Mouse (Mus musculus) small intestine, adult 2 months (tissue): ENCODE data around the gene Grk2. TPM values are rescaled to one million over a fixed set of nuclear protein-coding genes. Genes with fewer than 3 reads are reported as not detected.
"Not testable (repeated sequence)": the region's sequence is repeated elsewhere in the genome, so short reads cannot be mapped to it uniquely, and the experiment has no call there.

Experiments
- H3K27ac ChIP-seq: fragments of 200-500 bp; 2 replicates; pipeline ENCODE4 v1.5.1; 2012; ENCODE audit warnings: low read depth, low read length, control low read depth, inconsistent platforms; ENCODE audit not compliant: insufficient read depth
- H3K27me3 ChIP-seq: fragments of 200-500 bp; 2 replicates; pipeline ENCODE4 v1.6.1; 2012; ENCODE audit warnings: mild to moderate bottlenecking, moderate library complexity, low read length, inconsistent platforms; ENCODE audit not compliant: control insufficient read depth, insufficient read depth
- H3K36me3 ChIP-seq: fragments of 200-500 bp; 2 replicates; pipeline ENCODE4 v1.6.1; 2012; ENCODE audit warnings: mild to moderate bottlenecking, low read length, control low read depth, inconsistent platforms; ENCODE audit not compliant: control insufficient read depth, insufficient read depth
- H3K4me1 ChIP-seq: fragments of 200-500 bp; 2 replicates; pipeline ENCODE4 v1.6.1; 2012; ENCODE audit warnings: low read length, inconsistent platforms, mixed read lengths; ENCODE audit not compliant: control insufficient read depth, insufficient read depth, insufficient read length
- H3K4me3 ChIP-seq: fragments of 200-500 bp; 2 replicates; pipeline ENCODE4 v1.5.1; 2012; ENCODE audit warnings: low read depth, mild to moderate bottlenecking, control low read depth, inconsistent platforms, low read length, moderate library complexity
- CTCF ChIP-seq: fragments of 200-500 bp; IDR thresholded peaks from 2 replicates; pipeline ENCODE4 v1.5.1; 2012; ENCODE audit warnings: low read depth, mild to moderate bottlenecking, control low read depth, inconsistent platforms, low read length, moderate library complexity, mixed read lengths; ENCODE audit not compliant: insufficient replicate concordance, insufficient read length; ENCODE audit errors: extremely low read depth
- POLR2A ChIP-seq: fragments of 200-500 bp; IDR thresholded peaks from 2 replicates; pipeline ENCODE4 v1.6.1; 2012; ENCODE audit warnings: low read depth, mild to moderate bottlenecking, control low read depth, inconsistent platforms, low read length, moderate library complexity
- WGBS: fragments of 180-500 bp; shearing (Covaris S2); methylation state at CpG from one replicate; pipeline ENCODE4 v1.1.7; 2018; 5-methylcytosine and 5-hydroxymethylcytosine counted together
- polyA plus RNA-seq: library from polyadenylated mRNA; depleted of rRNA; stranded (reverse); fragments of >200 nt; gene quantifications from 2 replicates; pipeline ENCODE4 v1.2.3, GENCODE M21; 2012

Grk2 gene
- polyA plus RNA-seq, 1 experiment = 128 TPM

DNA sequence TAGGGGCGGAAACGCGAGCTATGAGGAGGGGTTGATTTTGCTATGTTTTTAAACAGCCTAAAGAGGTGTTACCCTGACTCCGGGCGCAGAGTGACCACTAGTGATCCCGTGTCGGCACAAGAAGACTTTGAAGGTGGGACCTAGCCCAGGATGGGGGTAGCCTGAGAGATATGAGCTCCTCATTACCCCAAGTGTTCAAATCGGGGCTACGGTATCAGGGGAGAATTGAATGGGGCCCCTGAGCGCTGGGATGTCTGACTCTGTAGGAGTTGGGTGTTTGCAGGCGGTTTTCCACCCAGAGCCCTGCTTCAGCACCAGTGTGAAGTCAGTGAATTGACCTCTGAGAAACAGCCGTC is 48.1 kb downstream of the Grk2 start:
- WGBS = 22% methylated on average over 12 of the region's 12 CpGs
- Histone ChIP-seq H3K27ac (peak overlapping the region; percentile 61), H3K4me3 (peak overlapping the region; percentile 77)

DNA sequence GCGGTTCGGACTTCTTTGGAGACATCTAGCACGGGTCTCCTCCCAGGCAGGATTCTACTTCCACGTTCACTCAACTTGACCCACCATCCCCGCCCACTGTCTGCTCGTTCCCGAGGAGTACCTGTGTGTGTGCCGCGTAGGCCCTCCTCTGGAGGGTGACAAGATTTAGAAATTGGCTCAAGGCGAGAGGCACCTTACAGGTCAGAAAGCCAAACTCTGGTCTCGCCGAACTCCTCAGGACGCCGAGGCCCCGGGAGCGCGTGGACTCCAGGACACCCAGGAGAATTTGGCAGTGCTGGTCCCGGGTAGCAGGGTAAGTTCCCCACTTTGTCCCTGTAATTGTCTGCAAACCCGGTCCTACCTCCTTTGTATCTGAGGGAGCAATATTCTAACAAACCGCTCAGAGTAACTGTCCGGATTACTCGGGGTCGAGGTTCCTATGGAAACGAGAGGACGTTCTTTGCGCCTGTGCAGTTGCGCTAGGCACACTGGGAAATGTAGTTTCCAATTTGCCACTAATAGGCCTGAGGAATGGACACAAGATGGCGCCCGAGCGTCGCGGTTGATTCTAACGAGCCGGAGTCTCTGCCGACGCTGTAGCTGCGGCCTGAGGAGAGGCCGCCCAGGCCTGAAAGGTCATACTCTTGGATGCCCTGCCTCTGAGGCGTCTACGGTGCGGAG is 48.7 kb downstream of the Grk2 start:
- TF ChIP-seq CTCF (peak; percentile 93), POLR2A (peak; percentile 27; the same call in 1 of the 2 replicates)
- peaks cover 9% of the 10 kb centered on the region for H3K4me1 ChIP-seq
- H3K27me3 ChIP-seq = no peaks in the 10 kb centered on the region
- under 1% methylated on average over 41 of the region's 41 CpGs for WGBS
- peak overlapping the region; percentile 77 for H3K4me3 ChIP-seq
- peak overlapping the region; percentile 61 for H3K27ac ChIP-seq
- H3K36me3 ChIP-seq = 0 out of 2 replicates have a peak, but pooled peaks cover 4% of the 10 kb centered on the region

More for the DNA sequence above, 48.1 kb downstream of the Grk2 start:
- Histone ChIP-seq H3K4me1 (peaks cover 9% of the 10 kb centered on the region), H3K36me3 (0 out of 2 replicates have a peak, but pooled peaks cover 5% of the 10 kb centered on the region), H3K27me3 (no peaks in the 10 kb centered on the region)
- TF ChIP-seq POLR2A = no peak
- TF ChIP-seq CTCF = no peak

DNA sequence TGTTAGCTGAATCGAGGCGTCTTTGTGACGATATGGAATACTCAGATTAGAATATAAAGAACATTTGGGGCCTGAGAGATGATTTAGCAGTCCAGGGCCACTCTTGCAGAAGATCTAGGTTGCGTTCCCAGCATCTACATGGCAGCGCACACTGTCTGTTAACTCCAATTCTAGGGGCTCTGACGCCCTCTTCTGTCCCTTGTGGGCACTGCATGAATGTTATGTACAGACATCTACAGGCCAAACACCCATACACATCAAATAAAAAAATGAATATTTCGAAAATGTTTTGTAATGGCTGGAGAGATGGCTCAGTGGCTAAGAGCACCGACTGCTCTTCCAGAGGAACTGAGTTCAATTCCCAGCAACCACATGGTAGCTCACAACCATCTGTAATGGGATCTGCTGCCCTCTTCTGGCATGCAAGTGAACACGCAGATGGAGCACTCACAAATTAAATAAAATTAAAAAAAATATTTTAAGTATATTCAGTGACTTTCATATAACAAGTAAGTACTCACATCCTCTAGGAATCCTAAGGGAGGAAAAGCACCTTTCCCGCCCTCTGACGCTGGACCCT is 50.3 kb downstream of the Grk2 start:
- Histone ChIP-seq H3K27ac (no peak overlapping the region), H3K36me3 (no peaks in the 10 kb centered on the region), H3K4me1 (peaks cover 5% of the 10 kb centered on the region; the same call in 1 of the 2 replicates), H3K4me3 (no peak overlapping the region), H3K27me3 (no peaks in the 10 kb centered on the region)
- TF ChIP-seq CTCF (peak; percentile 39; the same call in 1 of the 2 replicates), POLR2A (no peak)
- 84% methylated on average over 11 of the region's 11 CpGs for WGBS

DNA sequence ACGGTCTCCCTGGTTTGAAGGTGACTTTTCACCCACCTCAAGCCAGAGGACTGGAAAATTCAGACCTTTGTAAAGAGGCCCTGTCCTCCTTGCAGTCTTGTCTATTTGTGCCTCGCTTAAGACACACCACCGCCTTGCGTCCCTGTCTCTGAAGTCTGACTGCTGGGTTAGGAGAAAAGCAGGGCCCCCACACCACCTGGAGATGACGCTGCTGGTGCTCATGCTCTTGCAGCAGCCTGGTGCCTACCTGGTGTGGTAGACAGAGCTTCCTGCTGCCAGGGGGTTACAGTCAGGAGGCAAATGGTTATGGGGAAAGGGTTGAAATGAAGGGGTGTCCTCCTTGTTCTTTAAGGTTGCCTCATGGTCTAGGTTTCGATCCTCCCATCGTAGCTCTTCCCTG is 51.8 kb downstream of the Grk2 start:
- Histone ChIP-seq H3K4me1 (peaks cover 2% of the 10 kb centered on the region; the same call in 1 of the 2 replicates), H3K27ac (no peak overlapping the region), H3K36me3 (no peaks in the 10 kb centered on the region), H3K4me3 (no peak overlapping the region), H3K27me3 (no peaks in the 10 kb centered on the region)
- TF ChIP-seq POLR2A (no peak), CTCF (no peak)
- WGBS = 91% methylated on average over 7 of the region's 7 CpGs

DNA sequence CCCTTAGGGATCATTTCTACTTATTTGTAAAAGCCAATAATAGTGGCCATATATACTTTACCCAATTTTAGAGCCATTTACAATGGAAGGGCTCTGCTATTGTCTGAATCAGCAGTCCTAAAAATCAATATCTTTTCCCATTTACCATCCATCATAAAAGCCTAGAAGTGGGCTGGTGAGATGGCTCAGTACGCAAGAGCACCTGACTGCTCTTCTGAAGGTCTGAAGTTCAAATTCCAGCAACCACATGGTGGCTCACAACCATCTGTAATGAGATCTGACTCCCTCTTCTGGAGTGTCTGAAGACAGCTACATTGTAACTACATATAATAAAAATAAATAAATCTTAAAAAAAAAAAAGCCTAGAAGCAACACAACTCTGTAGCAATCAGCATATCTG is 57.3 kb downstream of the Grk2 start:
- 26% methylated on average over 1 of the region's 1 CpGs for WGBS
- not testable (repeated sequence) for H3K4me3 ChIP-seq, H3K27me3 ChIP-seq, H3K27ac ChIP-seq, H3K4me1 ChIP-seq, H3K36me3 ChIP-seq

DNA sequence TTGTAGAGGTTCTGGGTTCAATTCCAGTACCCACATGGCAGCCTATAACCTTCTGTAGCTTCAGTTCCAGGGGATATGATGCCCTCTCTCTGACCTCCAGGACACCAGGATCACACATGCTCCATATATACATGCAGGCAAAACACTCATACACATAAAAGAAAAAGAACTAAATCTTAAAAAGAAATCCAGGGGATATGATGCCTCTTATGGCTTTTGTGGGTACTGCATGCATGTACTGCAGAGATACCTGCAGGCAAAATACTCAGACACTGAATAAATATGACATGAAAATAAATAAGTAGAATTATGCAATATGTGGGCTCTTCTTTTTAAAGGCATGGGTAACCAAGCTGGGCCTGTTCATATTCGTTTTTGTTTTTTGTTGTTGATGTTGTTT is 59.0 kb downstream of the Grk2 start:
- H3K27me3 ChIP-seq = no peaks in the 10 kb centered on the region
- TF ChIP-seq CTCF = no peak
- no peak for TF ChIP-seq POLR2A
- no peak overlapping the region for H3K27ac ChIP-seq
- 65% methylated on average over 1 of the region's 1 CpGs for WGBS
- H3K4me1 ChIP-seq = peaks cover 6% of the 10 kb centered on the region; the same call in 1 of the 2 replicates
- H3K36me3 ChIP-seq = no peaks in the 10 kb centered on the region
- no peak overlapping the region for H3K4me3 ChIP-seq

DNA sequence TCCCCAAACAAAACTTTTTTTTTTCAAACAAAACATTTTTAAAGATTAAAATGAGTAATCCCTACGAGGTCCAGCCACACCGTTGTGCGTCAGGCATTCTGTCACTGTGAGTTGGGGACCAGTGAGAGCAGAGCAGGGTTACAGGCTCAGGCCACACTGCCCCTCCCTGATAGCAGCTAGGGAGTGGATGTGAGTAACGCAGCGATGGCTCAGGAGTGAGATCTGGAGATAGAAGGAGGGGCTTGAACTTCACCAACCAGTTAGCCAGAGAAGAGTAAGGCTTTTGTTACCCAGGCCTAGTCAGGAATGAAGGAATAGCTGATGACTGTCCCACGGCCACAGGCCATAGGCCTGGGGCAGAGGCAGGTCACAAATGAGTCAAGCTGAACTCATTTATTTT is 61.2 kb downstream of the Grk2 start:
- Histone ChIP-seq H3K27ac (no peak overlapping the region), H3K4me3 (no peak overlapping the region), H3K36me3 (no peaks in the 10 kb centered on the region), H3K27me3 (no peaks in the 10 kb centered on the region), H3K4me1 (peaks cover 6% of the 10 kb centered on the region; the same call in 1 of the 2 replicates)
- 74% methylated on average over 6 of the region's 6 CpGs for WGBS
- no peak for TF ChIP-seq CTCF
- TF ChIP-seq POLR2A = no peak
